Mouse (Mus musculus) liver, adult 2 months (tissue): ENCODE data around the gene Gse1.

Experiments used
- CTCF ChIP-seq: fragments of 200-500 bp; IDR thresholded peaks from 2 replicates; pipeline ENCODE4 v1.5.1; 2011; ENCODE audit warnings: low read depth, low read length, control low read depth
- POLR2A ChIP-seq: fragments of 200-500 bp; IDR thresholded peaks from 2 replicates; pipeline ENCODE4 v1.6.1; 2011; ENCODE audit warnings: low read length, control low read depth; ENCODE audit not compliant: insufficient read depth; ENCODE audit errors: extremely low read depth

DNA sequence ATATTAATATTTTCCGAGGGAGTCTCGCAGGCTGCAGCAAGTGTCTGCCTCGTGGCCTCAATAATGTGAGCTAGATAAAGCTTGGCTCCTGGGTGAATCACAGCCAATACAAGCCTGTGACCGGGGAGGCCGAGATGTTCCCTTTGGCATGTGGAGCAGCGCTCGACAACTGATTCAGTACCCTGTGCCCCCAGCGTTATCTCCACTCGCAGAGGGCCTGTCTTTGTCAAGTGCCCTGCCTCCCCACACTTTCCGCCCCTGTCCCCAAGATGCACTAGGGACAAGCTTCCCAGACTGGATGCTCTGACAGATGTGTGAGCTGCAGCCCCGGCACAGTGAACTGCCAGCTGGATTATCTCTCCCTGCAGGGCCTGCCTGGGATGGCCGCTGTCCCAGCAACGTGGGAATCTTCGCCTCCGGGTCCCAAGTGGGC, 233.9 kb downstream of the Gse1 start:
- TF ChIP-seq POLR2A (no peak), CTCF (no peak)
